Mouse (Mus musculus) forebrain, embryonic 10.5 days (tissue): ENCODE measurements around the gene Cox7a2l. TPM values are rescaled to one million over a fixed set of nuclear protein-coding genes. Genes with fewer than 3 reads are reported as not detected.

ENCODE experiments used
- DNase-seq: peaks from one replicate; pipeline ENCODE4 v3.0.0-alpha.2; 2017; ENCODE audit warnings: low spot score; ENCODE audit errors: extremely low spot score
- H3K27ac ChIP-seq: fragments of 300-500 bp; sonication (generic); 2 replicates; pipeline ENCODE4 v1.5.1; 2016; ENCODE audit warnings: mild to moderate bottlenecking
- H3K27me3 ChIP-seq: fragments of 300-500 bp; sonication (generic); 2 replicates; pipeline ENCODE4 v1.6.1; 2016; ENCODE audit warnings: mild to moderate bottlenecking; ENCODE audit not compliant: poor library complexity, severe bottlenecking
- H3K36me3 ChIP-seq: fragments of 300-500 bp; sonication (generic); replicated peaks from 2 replicates; pipeline ENCODE4 v1.6.1; 2016; ENCODE audit warnings: mild to moderate bottlenecking, moderate library complexity
- H3K4me1 ChIP-seq: fragments of 300-500 bp; sonication (generic); 2 replicates; pipeline ENCODE4 v1.6.1; 2016
- H3K4me3 ChIP-seq: fragments of 300-500 bp; sonication (generic); 2 replicates; pipeline ENCODE4 v1.5.1; 2016; ENCODE audit warnings: mild to moderate bottlenecking, moderate library complexity
- H3K9me3 ChIP-seq: fragments of 300-500 bp; sonication (generic); 2 replicates; pipeline ENCODE4 v1.6.1; 2016; ENCODE audit warnings: mild to moderate bottlenecking, moderate library complexity
- WGBS: fragments of 180-500 bp; shearing (Covaris S2); methylation state at CpG from one replicate; pipeline ENCODE4 v1.1.7; 2016; 5-methylcytosine and 5-hydroxymethylcytosine counted together
- polyA plus RNA-seq: library from polyadenylated mRNA; unstranded; fragments of >200 nt; fragmentation: Nextera tagmentation; extraction: Ambion mirVana; gene quantifications from 2 replicates; pipeline ENCODE4 v1.2.1, GENCODE M21; 2016

Gene Cox7a2l
- polyA plus RNA-seq, 1 experiment from 2014 or later = 131 TPM

- no peak for DNase-seq
- H3K9me3 ChIP-seq = no peaks in the 10 kb centered on the region
- WGBS = 70% methylated on average over 7 of the region's 7 CpGs
- no peak overlapping the region for H3K27ac ChIP-seq
- no peak overlapping the region for H3K4me3 ChIP-seq
- H3K27me3 ChIP-seq = peaks cover 22% of the 10 kb centered on the region
- H3K4me1 ChIP-seq = peaks cover 32% of the 10 kb centered on the region
- H3K36me3 ChIP-seq = no peaks in the 10 kb centered on the region
These were observed 5.7 kb upstream of the Cox7a2l start for GRCm38 (mm10) chr17:83522590-83523379.

- Histone ChIP-seq H3K4me3 (no peak overlapping the region), H3K36me3 (no peaks in the 10 kb centered on the region), H3K27ac (no peak overlapping the region), H3K4me1 (peaks cover 23% of the 10 kb centered on the region), H3K9me3 (no peaks in the 10 kb centered on the region), H3K27me3 (peaks cover 22% of the 10 kb centered on the region)
- no peak for DNase-seq
- 94% methylated on average over 4 of the region's 4 CpGs for WGBS
These were observed 4.8 kb upstream of the Cox7a2l start for GRCm38 (mm10) chr17:83521881-83522280.

- no peaks in the 10 kb centered on the region for H3K9me3 ChIP-seq
- H3K4me1 ChIP-seq = peaks cover 27% of the 10 kb centered on the region
- peak overlapping the region; percentile 75 for H3K4me3 ChIP-seq
- H3K27me3 ChIP-seq = no peaks in the 10 kb centered on the region
- peaks cover 1% of the 10 kb centered on the region; the same call in 1 of the 2 replicates for H3K36me3 ChIP-seq
- peak overlapping the region; percentile 97 for H3K27ac ChIP-seq
- under 1% methylated on average over 33 of the region's 33 CpGs for WGBS
- DNase-seq = peak; percentile 94
These were observed 2.9 kb downstream of the Cox7a2l start for GRCm38 (mm10) chr17:83514213-83514701.

- no peak for DNase-seq
- Histone ChIP-seq H3K4me1 (peaks cover 27% of the 10 kb centered on the region), H3K27ac (peak overlapping the region; percentile 97), H3K4me3 (peak overlapping the region; percentile 75), H3K27me3 (no peaks in the 10 kb centered on the region), H3K36me3 (peaks cover 3% of the 10 kb centered on the region; the same call in 1 of the 2 replicates), H3K9me3 (no peaks in the 10 kb centered on the region)
- WGBS = 2% methylated on average over 24 of the region's 24 CpGs
These were observed 3.4 kb downstream of the Cox7a2l start for GRCm38 (mm10) chr17:83513655-83514212.

- Histone ChIP-seq H3K4me3 (no peak overlapping the region), H3K9me3 (no peaks in the 10 kb centered on the region), H3K27me3 (no peaks in the 10 kb centered on the region), H3K4me1 (peaks cover 27% of the 10 kb centered on the region), H3K36me3 (peaks cover 12% of the 10 kb centered on the region; the same call in 1 of the 2 replicates), H3K27ac (no peak overlapping the region)
- no peak for DNase-seq
- 95% methylated on average over 3 of the region's 3 CpGs for WGBS
These were observed 5.0 kb downstream of the Cox7a2l start for GRCm38 (mm10) chr17:83512130-83512529.

- WGBS = 92% methylated on average over 2 of the region's 2 CpGs
- no peaks in the 10 kb centered on the region for H3K4me1 ChIP-seq
- peaks cover 74% of the 10 kb centered on the region for H3K36me3 ChIP-seq
These were observed 13.4 kb downstream of the Cox7a2l start for GRCm38 (mm10) chr17:83503693-83504092.

GRCm38 (mm10) chr17:83499692-83500091 lies 17.4 kb downstream of the Cox7a2l start:
- H3K9me3 ChIP-seq = peaks cover 14% of the 10 kb centered on the region; the same call in 1 of the 2 replicates
- H3K27me3 ChIP-seq = no peaks in the 10 kb centered on the region
- no peak overlapping the region for H3K4me3 ChIP-seq
- DNase-seq = no peak
- H3K4me1 ChIP-seq = no peaks in the 10 kb centered on the region
- H3K27ac ChIP-seq = no peak overlapping the region
- peaks cover 86% of the 10 kb centered on the region for H3K36me3 ChIP-seq
- WGBS = 96% methylated on average over 4 of the region's 4 CpGs

More at GRCm38 (mm10) chr17:83503693-83504092, 13.4 kb downstream of the Cox7a2l start:
- Histone ChIP-seq H3K27me3 (no peaks in the 10 kb centered on the region), H3K27ac (no peak overlapping the region), H3K9me3 (peaks cover 6% of the 10 kb centered on the region; the same call in 1 of the 2 replicates), H3K4me3 (no peak overlapping the region)
- no peak for DNase-seq

GRCm38 (mm10) chr17:83498889-83499288 lies 18.2 kb downstream of the Cox7a2l start:
- H3K27me3 ChIP-seq = no peaks in the 10 kb centered on the region

GRCm38 (mm10) chr17:83487762-83488161 lies 29.4 kb downstream of the Cox7a2l start:
- 66% methylated on average over 3 of the region's 3 CpGs for WGBS
- H3K36me3 ChIP-seq = peaks cover 12% of the 10 kb centered on the region
- H3K27me3 ChIP-seq = no peaks in the 10 kb centered on the region
- H3K9me3 ChIP-seq = peaks cover 21% of the 10 kb centered on the region; the same call in 1 of the 2 replicates
- peaks cover 8% of the 10 kb centered on the region for H3K4me1 ChIP-seq
- 0 out of 2 replicates have a peak overlapping the region, but pooled peaks have one; percentile 21 for H3K27ac ChIP-seq
- DNase-seq = no peak
- H3K4me3 ChIP-seq = no peak overlapping the region

More at GRCm38 (mm10) chr17:83498889-83499288, 18.2 kb downstream of the Cox7a2l start:
- Histone ChIP-seq H3K9me3 (peaks cover 14% of the 10 kb centered on the region; the same call in 1 of the 2 replicates), H3K27ac (no peak overlapping the region), H3K4me3 (no peak overlapping the region), H3K36me3 (peaks cover 78% of the 10 kb centered on the region), H3K4me1 (no peaks in the 10 kb centered on the region)
- 96% methylated on average over 5 of the region's 5 CpGs for WGBS
- no peak for DNase-seq

GRCm38 (mm10) chr17:83483784-83484183 lies 33.3 kb downstream of the Cox7a2l start:
- H3K27ac ChIP-seq = no peak overlapping the region
- H3K9me3 ChIP-seq = no peaks in the 10 kb centered on the region
- H3K4me3 ChIP-seq = no peak overlapping the region
- H3K4me1 ChIP-seq = peaks cover 8% of the 10 kb centered on the region
- H3K27me3 ChIP-seq = no peaks in the 10 kb centered on the region
- no peak for DNase-seq
- H3K36me3 ChIP-seq = peaks cover 36% of the 10 kb centered on the region
- 88% methylated on average over 2 of the region's 2 CpGs for WGBS

GRCm38 (mm10) chr17:83482817-83483536 lies 34.2 kb downstream of the Cox7a2l start:
- Histone ChIP-seq H3K27ac (no peak overlapping the region), H3K9me3 (no peaks in the 10 kb centered on the region), H3K27me3 (no peaks in the 10 kb centered on the region), H3K4me3 (no peak overlapping the region), H3K4me1 (peaks cover 5% of the 10 kb centered on the region), H3K36me3 (peaks cover 44% of the 10 kb centered on the region)
- no peak for DNase-seq
- WGBS = 92% methylated on average over 7 of the region's 7 CpGs

- no peaks in the 10 kb centered on the region for H3K9me3 ChIP-seq
- H3K4me1 ChIP-seq = no peaks in the 10 kb centered on the region
- H3K36me3 ChIP-seq = peaks cover 58% of the 10 kb centered on the region
- 94% methylated on average over 7 of the region's 7 CpGs for WGBS
- no peak overlapping the region for H3K4me3 ChIP-seq
- no peaks in the 10 kb centered on the region for H3K27me3 ChIP-seq
- H3K27ac ChIP-seq = no peak overlapping the region
- DNase-seq = no peak
These were observed 35.6 kb downstream of the Cox7a2l start for GRCm38 (mm10) chr17:83481551-83481950.
